Mouse (Mus musculus): ENCODE results near the gene Prr22. TPM values are rescaled to one million over a fixed set of nuclear protein-coding genes. Genes with fewer than 3 reads are reported as not detected.
A peak's percentile ranks its signal among the peaks of the same experiment; 100 is the strongest.

Prr22 gene
- total RNA-seq (2015; ENCODE audit: low replicate concordance) (not detected in 2 replicates), total RNA-seq (2017; ENCODE audit: low replicate concordance) (not detected in 2 replicates)

DNA sequence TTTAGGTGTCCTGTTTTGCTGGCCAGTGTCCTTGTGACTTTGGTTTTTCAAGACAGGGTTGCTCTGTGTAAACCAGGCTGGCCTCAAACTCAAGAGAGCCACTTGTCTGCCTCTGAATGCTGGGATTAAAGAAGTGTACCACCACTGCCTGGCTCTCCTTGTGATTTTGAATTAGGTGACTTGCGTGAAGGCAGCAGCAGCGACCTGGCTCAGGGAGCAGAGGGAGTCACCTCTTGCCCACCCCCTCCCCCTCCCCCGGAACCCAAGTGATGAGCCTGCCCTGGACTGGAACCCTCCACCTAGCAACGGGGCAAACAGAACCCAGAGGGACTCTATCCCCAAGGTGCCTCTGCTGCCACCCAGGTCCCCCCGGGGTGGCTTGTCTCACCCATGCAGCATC lies at the start of gene Prr22:
Gene Prr22, plus strand, starts transcription at position 301 of the 400 bp plus-strand sequence.
- ATAC-seq (replicated peaks; ENCODE audit: low FRiP score, poor library complexity, severe bottlenecking) = no peak

DNA sequence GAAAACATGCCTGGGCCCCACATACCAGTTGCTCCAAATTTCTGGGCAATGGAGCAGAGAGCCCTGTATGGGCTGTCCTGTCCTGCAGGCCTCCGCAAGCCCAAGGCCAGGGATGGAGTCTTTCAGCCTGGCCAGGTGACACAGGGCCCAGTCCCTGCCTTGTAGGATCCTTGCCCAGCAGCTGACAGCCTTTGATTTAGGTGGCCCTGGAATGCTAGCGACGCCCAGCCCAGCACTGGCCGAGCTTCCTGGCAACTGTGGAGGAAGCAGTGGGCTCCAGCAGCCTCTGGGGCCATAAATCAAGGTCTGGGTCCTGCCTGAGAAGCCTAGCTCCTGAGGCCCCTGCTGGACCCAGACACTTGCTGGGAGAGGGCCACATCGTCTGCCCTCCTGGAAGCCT lies 47.6 kb upstream of the Prr22 start:
- no peak for ATAC-seq (replicated peaks; ENCODE audit: low FRiP score, poor library complexity, severe bottlenecking)

DNA sequence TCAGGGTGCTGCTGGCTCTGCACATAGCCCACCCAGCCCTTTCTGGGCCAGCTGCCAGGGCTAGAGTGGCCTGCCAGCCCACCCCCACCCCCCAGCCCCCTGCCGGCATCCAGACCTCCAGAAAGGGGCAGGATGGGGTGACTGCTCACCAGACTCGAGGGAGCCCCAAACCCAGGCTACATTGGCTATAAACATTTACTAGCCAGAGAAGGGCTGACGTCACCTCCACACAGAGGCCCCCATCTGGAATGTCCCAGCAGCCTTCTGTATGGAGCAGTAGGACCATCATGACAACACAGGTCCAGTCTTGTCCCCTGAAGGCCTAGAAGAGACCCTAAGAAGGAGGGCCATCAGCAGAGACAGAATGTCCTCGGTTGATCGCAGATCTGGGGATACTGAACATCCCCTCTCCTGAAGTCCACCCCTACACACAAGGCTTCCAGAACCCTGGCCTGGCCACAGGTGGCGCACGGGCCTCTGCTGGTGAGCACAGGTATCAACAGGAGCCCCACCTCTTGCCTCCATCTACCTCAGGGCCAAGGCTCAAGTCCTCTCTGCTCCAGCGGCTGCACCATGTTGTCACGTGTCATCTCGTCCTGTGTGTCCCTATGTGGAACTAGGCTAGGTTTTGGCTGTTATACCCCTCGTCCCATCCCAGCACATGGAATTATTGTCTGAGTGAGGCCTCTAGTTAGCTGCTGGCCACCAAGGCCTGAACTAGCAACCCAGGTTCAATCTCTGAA lies 46.5 kb upstream of the Prr22 start:
- ATAC-seq (replicated peaks; ENCODE audit: low FRiP score, poor library complexity, severe bottlenecking) = no peak

DNA sequence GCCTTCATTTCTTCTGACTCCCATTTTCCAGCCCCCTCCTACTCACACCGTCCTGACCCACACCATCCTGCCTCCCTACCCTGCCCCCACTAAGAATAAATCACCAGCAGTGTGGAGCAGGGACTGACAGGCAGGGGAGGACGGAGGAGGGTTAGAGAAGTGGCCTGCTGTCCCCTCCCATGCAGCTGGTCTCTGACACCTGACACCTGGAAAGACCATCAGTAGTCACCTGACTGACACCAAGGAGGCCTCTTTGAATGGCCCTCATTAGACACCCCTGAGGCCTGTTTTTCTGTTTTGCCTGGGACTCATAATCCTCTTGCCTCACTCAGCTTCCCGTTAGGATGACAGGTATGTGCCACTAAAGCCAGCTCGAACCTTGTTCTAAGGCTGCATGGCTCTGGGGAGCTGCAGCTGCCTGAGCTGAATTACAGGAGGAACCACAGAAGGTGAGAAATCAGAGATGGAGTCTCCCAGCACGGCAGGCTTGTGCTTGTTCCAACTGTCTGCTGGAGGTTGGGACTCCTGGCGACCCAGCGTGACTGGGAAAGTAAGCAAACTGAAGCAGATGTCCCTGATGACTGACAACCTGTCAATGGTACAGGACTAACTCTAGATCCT lies 42.9 kb upstream of the Prr22 start:
- no peak for ATAC-seq (replicated peaks; ENCODE audit: low FRiP score, poor library complexity, severe bottlenecking)

DNA sequence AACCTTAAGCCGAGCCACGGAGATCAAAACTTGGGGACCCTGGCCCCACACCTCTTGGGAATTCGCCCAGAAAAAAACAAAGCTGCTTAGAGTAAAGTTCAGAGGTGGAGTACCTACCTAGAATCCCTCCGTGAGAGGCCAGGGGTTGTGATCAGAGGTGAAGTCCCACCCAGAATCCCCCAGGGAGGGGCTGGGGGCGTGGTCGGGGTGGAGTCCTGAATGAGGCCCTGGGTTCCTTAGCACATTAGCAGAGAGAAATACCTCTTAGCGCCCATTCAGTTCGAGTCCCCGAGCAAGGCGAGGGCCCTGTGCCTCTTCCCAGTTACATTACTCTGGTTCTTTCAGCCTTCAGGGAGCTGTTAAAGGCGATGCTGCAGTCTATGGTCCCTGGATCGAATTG lies 42.4 kb upstream of the Prr22 start:
- ATAC-seq (replicated peaks; ENCODE audit: low FRiP score, poor library complexity, severe bottlenecking) = no peak

DNA sequence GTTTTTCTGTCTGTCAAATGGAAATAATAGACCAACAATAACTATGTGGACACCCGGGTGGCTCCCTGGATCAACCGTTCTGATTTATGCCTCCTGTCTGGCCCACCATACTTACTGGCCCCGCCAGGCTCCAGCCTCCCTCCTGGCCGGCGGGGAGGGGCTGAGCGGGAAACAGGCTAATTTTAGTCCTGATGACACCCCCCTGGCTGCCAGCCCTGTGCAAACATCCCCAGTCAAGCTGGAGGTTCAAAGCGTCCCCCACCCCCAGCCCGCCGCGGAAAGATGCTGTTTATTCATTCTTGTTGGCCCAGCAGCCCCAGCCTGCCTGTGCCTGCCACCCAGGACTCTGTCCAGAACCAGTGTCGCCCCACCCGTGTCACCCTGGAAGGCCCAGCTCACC lies 41.9 kb upstream of the Prr22 start:
- no peak for ATAC-seq (replicated peaks; ENCODE audit: low FRiP score, poor library complexity, severe bottlenecking)

DNA sequence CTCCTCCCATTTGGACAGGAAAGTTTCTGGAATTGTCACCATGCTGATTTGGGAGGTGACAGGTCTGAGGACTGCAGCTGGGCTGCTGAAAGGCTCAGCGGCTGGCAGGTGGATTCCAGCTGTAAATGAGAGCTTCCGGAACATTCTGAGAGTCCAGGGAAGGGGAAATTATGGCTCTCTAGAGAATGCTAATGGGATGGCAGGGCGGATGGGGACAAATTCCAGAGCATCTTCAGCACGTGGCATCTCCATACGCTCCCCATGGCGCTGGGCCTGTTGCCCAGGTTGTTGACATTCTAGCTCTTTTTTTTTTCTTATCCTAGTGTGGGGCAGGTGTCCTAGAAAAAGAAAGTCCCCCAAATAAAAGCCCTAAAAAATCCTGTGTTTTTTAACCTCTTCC lies 40.9 kb upstream of the Prr22 start:
- no peak for ATAC-seq (replicated peaks; ENCODE audit: low FRiP score, poor library complexity, severe bottlenecking)

DNA sequence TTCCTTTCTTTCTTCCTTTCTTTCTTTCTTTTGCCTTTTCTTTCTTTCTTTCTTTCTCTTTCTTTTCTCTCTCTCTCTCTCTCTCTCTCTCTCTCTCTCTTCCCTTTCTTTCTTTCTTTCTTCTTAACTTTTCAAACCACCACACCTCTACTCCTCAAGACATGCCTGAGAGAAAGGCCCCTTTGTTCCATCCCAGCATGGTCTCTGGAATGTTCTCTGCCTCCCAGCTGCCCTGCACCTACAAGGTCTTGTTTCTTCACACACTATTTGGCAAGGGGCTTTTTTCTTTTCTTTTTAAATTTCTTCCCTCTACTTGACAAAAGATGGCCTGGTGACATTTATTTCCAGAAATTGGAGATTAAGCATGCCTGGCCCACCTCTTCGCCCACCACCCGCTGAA lies 40.4 kb upstream of the Prr22 start:
- no peak for ATAC-seq (replicated peaks; ENCODE audit: low FRiP score, poor library complexity, severe bottlenecking)

DNA sequence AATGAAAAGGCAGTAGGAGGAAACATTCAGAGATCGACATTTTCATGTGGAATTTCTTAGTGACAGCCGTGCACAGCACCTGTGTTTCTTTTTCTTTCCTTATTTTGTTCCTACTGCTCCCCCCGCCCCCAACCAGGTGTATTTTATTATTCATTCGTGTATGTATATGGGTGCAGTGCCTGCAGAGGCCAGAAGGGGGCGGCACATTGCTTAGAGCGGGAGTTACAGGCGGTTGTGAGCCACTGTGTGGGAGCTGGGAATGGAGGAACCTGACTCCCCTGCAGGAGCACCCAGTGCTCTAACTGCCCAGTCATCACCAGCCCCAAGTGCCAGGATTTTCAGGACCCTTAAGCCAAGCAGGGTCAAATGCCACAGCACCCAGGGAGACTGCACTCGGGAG lies 33.5 kb upstream of the Prr22 start:
- no peak for ATAC-seq (replicated peaks; ENCODE audit: low FRiP score, poor library complexity, severe bottlenecking)

DNA sequence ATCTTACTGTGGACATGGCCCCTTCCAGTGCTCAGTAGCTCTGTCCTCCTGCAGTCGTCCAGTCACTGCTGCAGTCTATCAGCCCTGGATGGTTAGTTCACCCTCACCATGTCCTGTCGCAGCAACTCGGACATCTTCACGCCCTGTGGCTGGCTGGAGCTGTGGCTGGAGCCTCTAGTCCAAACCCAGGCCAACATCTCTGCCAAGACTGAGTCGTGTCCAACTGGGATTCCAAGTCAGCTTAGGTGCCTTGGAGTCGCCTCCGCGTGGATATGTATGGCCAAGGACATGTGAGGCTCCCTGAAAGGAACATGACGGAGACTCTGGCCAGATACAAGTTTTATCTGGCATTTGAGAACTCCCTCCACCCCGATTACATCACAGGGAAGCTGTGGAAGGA lies 31.8 kb upstream of the Prr22 start:
- no peak for ATAC-seq (replicated peaks; ENCODE audit: low FRiP score, poor library complexity, severe bottlenecking)

DNA sequence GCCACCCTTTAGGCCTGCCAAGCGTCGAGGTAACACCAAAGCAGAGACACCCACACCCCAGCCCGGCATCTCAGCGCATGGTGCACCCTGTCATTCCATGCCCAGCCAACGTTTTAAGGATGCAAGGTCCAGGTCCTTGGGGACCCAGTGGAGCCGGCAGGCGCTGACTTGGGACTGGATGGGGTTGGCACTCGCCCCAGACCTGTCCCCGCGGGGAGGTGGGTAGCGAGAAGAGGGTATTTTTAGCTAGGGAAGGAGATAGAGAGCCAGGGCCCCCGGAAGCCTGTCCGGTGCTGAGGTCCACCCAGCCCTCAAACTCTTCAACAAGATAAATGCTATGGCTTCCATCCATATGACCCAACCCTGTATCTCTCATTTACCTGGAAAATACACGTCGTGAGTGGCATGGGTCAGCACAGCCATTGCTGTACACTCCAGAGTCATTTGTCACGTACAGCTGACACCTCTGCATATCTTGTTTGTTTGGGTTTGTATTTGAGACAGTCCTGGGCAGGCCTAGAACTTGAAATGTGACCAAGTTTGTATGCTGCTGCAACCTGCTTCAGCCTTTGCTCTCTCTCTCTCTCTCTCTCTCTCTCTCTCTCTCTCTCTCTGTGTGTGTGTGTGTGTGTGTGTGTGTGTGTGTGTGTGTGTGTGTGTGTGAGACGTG lies 29.8 kb upstream of the Prr22 start:
- ATAC-seq (replicated peaks; ENCODE audit: low FRiP score, poor library complexity, severe bottlenecking) = no peak

DNA sequence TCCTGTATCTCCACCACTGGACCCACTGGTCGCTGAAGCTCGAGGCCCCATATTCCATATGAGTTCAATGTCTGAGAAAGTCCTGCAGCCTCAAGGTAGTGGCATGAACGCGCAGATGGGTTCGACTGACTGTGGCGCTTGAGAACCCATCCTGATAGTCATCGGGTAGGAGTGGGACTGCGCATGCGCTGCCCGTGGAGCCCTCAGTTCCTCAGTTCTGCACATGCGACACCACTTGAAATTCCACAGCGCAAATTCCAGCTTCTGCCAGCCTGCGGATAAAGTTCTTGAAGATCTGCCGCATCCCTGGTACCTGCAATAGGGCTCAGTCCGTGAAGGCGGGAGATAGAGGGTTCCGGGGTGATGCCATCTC lies 29.3 kb upstream of the Prr22 start:
- no peak for ATAC-seq (replicated peaks; ENCODE audit: low FRiP score, poor library complexity, severe bottlenecking)

DNA sequence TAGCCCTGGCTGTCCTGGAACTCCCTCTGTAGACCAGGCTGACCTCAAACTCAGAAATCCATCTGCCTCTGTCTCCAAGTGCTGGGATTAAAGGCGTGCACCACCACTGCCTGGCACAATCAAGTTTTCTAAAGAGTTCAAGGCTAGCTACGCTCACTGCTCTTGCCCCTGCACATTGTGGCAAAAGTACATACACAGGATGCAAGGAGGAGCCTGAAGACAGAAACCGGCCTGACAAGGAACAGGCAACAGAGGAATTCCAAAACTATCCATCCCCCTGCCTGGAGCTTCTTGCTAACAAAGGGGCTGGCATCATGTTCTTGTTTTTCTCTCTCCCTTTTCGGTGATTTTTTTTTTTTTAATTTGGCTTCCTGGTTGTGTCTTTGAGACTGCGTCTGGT lies 25.9 kb upstream of the Prr22 start:
- ATAC-seq (replicated peaks; ENCODE audit: low FRiP score, poor library complexity, severe bottlenecking) = no peak

DNA sequence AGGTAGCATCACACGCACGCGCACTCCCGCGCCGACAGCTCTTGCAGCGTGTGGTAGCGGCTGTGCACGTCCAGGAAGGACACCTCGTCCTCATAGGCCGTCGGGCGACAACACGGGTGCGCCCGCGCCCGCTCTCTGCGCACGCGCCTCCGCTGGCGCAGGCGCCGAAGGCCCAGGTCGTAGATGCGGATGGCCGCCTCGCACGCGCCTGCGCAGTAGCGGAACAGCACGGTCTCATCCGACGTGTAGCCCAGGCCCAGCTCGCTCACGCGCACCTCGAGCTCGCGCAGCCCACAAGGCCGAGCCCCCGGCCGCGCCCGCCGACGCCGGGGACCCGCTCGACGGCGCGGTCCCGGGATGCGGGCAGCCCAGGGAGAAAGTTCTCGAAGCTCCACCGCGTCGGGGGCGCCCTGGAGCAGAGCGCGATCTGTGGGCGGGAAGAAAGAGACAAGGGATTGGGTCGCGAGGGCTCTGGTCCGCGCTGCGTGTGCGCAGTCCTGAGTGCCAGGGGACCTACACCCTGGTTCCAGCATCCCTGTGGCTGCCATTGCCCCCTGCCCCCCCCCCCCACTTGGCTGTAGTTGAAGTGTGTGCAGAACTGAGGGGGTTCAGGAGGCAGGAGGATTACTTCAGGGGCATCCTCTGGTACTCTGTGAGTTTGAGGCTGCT lies 18.5 kb upstream of the Prr22 start:
- no peak for ATAC-seq (replicated peaks; ENCODE audit: low FRiP score, poor library complexity, severe bottlenecking)

DNA sequence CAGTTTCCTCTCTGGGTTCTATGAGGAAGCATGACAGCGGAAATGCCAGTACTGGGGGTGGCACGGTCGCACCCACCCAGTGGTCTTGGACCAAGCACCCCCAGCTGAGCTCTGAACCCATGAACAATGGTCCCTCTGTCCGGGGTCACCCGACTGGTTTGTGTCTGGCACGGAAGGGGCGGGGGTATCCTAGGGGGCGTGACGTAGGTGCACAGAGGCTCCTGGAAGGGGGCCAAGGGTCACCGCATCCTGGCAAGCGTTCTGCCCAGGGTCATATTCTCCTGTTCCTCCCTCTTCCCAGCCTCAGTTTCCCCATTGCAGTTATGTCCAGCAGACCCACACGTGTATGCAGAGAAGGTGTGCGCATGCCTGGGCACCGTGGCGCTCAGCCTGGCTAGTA lies 16.6 kb upstream of the Prr22 start:
- no peak for ATAC-seq (replicated peaks; ENCODE audit: low FRiP score, poor library complexity, severe bottlenecking)

DNA sequence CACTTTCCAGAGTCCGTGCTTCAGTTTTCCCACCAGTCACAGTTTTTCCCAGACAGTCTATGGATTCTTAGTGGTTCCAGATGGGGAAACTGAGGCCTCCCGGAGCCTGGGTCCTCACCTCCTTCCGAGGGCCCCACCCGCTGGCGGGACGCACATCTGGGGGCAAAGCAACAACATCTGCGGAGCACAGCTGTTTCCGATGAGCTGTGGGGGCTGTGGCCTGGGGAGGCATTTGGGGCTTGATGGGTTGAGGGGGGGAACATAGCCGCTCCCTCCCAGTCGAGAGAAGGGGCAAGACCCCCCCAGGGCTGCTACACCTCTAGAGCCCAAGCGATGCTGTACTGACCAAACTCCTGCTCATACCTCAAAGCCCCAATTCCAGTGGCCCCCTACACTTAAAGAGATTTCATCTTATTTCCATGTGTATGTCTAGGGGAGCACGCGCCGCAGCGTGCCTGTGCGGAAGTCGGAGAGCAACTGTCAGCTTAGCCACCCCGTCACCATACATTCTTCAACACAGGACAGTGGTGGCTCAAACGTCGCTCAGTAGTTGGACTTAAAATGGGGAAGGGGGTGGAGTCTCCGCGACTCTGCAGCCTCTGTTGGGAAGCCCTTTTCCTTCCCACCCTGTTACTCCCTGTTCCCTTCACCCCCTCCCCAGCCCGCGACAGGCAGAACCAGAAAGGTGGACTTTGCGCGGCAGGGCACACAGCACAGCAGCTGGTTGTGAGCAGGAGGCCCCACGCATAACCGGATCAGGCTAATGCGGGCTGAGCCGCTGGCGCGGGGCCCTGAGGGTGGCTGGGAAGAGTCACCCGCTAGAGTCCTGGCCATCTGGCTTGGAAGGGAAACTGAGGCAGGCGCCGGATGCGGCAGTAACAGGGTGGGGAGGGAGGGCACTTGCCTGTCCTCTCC lies 15.5 kb upstream of the Prr22 start:
- ATAC-seq (replicated peaks; ENCODE audit: low FRiP score, poor library complexity, severe bottlenecking) = no peak

DNA sequence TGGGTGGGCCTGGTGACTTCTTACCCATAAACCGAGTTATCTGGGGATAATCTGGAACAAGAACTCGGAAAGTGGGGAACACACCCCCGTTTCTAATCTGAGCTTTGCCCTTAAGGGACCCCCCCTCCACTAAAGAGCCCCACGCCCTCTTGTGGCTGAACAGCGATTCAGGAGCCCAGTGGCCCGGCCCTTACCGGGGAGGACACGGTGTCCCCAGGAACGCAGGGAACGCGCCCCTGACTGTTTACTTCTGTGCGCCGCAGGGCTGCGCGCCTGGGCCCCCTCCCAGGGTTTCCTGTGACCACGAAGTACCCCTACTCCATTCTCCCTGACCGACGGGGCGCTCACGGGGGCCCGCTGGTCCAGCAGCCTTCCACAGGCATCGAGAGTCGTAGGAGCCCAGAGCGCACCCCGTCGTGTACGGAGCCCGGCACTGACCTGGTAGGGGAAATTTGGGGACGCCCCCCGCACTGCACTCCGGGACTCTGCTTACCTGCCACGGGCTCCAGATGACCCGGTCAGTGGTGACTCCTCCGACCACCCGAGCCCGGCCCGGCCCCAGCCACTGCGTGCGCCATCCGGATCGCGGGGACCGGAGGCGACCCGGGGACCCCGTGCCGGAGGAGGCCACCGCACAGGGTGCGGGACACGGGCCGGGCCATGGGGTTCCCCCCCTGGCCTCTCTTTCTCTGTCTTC lies 13.2 kb upstream of the Prr22 start:
- ATAC-seq (replicated peaks; ENCODE audit: low FRiP score, poor library complexity, severe bottlenecking) = no peak

DNA sequence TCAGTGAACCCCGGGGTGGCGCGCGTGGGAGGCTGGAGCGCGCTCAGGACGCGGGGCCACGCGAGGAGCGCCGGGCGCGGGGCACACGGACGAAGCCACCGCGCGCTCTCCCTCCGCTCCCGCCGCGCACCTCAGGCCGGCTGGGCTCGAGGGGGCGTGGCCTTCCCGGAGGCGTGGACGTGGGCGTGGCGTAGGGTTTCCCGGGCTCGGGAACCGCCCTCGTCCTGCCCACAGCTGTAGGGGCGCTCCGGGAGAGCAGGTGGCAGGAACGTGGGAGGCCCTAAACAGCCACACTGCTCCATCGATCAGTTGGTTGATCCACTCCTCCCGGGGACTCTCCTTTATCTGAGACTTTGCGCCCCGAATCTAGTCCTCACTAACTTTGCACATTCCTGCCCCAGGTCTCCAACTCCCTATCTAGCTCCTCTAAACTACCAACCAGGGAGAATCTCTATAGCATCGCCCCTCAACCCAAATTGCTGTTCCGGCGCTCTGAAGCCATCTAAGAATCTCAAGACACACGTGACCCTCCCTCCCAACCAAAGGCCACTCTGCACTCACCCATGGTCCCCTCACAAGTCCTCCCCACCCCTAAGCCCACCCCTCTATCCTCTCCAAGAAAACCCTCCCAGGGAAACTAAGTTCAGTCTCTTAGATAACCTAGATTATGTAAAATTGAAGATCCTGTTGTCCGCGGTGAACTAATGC lies 12.5 kb upstream of the Prr22 start, which contains the start of gene Nrtn:
Gene Nrtn, minus strand, starts transcription at position 115 of the 708 bp plus-strand sequence.
- peak; percentile 75 for ATAC-seq (replicated peaks; ENCODE audit: low FRiP score, poor library complexity, severe bottlenecking)
